Mouse (Mus musculus): ENCODE results near the gene Cnnm3.

The Cnnm3 gene

DNA sequence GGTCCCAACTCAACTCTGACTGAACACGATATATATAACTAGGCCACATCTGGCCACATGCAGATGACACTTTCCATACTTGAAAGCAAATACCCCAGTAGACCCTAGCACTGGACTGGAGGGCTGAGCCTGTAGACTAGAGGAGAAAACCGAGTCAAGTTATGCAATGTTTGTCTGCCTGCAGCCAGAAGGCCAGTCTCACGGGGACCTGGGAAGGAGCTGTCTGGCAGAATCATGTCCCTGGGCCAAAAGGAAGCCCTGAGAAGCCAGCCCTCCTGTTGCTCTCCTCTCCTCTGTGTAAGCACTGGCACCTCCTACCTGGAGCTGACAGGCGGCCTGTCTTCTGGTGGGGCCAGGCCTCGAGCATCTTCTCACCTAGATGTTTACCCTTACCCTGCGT is 63.7 kb downstream of the Cnnm3 start:
- no peak for DNase-seq (ENCODE audit: low spot score in 2 of 2)

DNA sequence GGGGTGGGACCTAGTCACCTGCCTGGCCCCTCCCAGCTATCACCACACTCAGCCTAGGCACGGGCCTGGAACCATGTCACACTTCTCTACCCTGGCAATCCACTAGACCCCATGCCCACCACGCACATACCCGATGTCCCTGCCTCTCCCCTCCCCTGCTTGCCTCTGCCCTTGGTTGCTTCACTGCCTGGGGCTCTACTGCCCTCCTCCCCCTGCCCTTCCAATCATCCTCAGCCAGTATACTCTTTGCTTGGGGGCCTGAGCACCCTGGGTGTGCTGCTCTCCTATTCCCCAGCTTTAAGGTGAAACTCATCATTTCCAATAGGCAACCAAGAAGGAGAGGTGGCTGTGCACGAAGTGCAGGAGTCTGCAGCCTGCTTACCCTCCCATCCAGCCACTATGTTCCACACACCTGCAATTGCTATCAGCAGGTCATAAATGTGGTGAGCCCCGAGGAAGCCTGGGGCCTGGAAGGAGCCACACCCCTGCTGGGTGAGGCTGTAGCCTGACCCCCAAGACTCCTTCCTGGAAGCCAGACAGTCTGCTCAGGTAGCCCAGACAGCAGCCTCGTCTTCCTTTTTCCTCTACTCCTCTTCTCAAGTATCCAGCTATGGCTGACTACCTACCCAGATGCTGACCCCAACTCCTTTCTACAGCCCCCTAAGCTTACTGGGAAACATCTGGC is 65.5 kb downstream of the Cnnm3 start:
- DNase-seq (ENCODE audit: low spot score in 2 of 2), result no peak

All from right cerebral cortex, postnatal 36 days (tissue).